Mouse (Mus musculus): ENCODE results near the gene Kcnq1.

Kcnq1 gene

DNA sequence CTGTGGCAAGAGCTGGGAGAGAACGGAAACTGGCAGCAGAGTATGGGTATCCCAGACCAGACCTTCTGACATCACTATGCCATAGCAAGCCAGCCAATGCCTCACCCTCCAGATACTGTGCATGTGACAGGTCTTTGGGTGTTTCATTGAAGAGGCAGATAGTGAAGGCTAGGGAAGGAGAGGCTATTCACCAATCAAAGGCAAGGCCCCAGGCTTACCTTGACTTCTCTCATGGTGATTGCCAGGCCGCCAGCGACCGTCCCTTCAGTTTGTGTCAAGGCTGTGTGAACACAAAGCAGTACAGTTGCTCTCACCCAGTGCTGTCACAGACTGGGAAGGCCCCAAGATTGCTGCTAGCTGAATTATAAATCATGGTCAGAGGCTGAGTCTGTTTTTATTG lies 75.1 kb downstream of the Kcnq1 start:
- DNase-seq (ENCODE audit: low read depth, low spot score) = no peak

DNA sequence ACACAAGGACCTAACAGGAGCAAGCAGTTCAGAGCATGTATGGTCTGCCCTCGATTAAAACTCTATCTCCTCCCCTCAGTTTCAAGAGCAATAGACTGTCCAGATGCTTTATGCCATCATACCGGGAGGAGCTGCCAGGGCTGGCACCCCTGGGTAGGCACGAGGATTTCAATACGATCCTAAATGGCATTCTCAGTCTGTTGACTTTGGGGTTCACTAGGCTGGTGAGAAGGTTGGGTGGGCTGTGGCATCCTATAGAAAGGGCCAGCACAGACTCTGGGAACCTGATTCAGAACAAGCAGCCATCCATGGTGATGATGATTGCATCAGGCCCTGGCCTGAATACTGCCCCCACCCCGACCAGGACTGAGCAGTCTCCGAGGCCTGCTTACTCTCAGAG lies 79.3 kb downstream of the Kcnq1 start:
- DNase-seq (ENCODE audit: low read depth, low spot score) = no peak

DNA sequence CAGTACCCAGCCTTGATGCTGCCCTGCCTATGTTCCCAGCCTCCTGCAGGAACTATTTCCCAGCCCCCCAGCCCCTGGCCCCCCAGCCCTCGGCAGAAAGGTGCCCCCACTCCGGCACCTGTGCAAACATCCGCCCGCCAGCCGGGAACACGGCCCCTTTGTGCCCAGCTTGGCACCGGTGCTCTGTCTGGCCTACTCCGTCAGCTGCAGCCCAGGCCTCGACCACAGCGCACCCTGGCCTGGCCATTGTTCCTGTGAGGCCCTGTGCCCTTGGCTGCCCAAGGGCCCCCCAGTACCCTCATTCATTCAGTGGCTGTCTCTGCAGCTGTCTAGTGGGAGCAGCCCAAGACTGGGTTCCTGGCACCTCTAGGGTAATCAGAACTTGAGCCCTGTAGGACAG lies 80.2 kb downstream of the Kcnq1 start:
- no peak for DNase-seq (ENCODE audit: low read depth, low spot score)

DNA sequence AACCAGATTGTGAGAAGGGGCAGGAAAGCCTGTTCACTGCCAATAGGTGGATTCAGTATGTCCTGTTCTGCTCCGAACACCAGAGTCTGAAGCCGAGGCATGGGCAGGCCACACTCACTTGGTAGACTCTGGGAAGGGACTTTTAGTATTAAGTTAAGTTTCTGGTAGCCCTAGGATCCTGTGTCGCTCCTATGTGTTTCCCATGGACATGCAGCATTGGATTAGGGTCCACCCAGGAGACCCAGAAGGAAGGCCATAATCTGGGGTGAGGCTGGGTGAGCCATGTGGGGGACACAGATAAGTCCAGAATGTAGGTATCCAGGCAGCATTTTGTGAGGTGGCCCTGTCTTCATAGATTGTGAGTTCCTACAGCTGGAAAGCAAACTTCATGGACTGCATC lies 81.0 kb downstream of the Kcnq1 start:
- DNase-seq (ENCODE audit: low read depth, low spot score) = no peak

DNA sequence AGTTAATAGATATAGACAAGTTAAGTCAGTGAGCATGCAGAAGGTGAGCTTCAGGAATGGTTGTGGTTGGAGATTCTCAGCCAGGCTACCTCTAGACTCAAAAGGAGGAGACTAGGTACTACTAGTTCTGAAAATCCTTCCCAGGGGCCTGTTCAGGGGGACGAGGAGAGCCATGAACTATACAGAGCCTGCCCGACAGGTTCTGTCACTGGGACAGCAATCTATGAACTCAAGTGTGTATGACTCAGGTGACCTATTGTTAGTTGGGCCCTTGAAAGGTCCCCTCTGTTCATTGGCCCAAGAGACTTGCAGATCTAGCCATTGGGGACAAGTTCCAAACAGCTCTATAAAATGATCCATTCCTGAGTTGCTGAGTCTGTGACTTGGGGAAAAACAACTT lies 82.4 kb downstream of the Kcnq1 start:
- no peak for DNase-seq (ENCODE audit: low read depth, low spot score)

DNA sequence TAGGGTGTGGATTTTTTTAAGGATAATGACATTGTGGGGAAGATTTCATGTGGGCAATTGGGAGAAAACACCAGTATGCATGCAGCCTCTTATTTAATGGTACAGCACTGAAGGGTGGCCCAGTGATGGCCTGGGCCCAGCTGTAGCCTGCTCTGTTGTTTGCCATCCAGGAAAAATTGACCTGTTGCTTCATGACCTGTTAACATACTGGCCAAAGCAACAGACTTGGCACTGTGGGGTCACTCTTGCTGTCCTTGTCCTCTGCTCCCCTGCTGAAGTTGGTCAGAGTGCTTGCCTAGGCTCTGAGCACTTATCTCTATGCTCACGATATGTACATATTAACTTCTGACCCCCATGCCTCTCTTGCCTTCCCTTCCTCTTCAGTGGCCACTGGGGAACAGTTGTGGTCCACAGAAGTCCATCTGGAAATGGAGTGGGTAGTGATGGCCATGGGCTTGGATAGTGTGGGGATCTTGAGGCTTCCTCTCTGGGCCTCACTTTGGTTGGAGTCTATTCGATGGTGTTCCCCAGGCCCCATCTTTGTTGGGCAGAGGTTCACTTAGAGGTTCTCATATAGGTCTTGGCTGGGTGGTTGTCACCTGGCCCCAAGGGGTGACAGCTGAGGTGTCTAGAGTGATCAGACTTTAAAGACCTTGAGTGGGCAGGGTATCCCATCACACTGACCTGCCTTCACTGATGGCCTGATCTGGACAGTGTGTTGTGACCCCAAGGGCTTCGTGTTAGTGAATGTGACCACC lies 84.0 kb downstream of the Kcnq1 start:
- no peak for DNase-seq (ENCODE audit: low read depth, low spot score)

DNA sequence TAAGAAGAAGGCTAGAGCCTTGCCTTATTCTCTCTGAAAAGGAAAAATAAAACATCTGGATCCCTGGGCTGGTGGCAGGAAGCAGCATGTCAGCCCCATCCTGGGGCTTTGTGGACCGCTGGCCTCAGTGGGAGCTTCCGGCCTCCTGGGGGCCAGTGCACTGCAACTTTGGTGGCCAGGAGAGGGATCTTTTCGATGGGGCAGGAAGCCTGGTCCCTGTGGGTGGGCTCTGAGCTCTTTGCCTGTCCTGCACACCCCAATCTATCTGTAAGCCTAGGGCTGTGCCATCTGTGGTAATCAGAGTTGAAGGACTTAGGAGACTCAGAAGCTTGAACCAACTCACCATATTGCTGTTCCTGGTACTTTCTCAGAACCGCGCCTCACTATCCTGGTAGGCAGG lies 84.7 kb downstream of the Kcnq1 start:
- DNase-seq (ENCODE audit: low read depth, low spot score) = no peak

DNA sequence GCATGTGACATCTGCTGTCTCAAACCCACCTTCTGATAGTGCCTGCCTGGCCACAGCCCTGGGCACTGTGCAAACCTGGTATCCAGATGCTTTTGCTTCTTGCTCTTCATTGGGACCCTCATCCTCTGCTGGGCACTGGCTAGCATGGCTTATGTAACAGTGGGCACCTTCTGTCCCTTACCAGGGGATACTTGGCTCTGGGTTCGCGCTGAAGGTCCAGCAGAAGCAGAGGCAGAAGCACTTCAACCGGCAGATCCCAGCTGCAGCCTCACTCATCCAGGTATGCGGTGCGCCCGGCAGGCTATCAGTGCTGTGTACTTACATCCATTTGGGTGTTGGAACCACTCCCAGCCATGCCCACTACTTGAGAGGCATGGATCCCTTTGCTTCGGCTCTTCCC lies 86.2 kb downstream of the Kcnq1 start:
- no peak for DNase-seq (ENCODE audit: low read depth, low spot score)

DNA sequence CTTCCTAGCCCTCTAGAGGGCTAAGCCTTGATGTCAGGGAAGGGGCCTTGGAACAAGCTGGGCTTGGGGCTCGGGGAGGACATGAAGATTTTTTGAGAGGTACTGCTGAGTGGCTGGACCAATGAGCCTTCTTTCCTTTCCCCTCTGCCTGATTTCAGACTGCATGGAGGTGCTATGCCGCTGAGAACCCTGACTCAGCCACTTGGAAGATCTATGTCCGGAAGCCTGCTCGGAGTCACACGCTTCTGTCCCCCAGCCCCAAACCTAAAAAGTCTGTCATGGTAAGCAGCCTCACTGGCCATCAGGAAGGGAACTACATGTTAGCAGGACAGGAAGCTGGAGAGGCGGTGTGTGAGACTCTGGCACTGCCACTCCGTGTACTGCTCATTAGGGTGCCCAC lies 87.9 kb downstream of the Kcnq1 start:
- DNase-seq (ENCODE audit: low read depth, low spot score) = no peak

DNA sequence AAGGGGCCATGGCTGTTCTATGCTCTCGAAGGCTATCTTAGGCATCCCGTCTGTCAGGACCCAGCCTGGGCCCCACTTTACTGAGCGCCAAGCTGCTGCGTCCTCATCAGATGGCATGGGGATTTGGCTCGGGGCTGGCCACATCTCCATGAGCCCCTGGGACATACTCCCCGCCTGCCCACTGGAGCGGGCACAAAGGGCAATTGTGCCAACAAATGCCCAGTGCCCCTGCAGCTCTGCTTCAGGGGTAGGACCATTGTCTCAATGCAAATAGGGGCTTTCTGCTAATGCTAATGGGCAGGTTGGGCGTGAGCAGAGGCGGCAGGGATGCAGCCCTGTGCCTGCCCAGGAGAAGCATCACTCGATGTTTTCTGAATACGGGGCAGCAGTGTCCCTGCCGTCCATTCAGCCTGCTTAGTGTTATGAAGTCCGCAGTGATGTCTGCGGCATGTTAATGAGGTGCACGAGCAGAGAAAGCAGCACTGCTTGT lies 91.8 kb downstream of the Kcnq1 start:
- no peak for DNase-seq (ENCODE audit: low read depth, low spot score)

DNA sequence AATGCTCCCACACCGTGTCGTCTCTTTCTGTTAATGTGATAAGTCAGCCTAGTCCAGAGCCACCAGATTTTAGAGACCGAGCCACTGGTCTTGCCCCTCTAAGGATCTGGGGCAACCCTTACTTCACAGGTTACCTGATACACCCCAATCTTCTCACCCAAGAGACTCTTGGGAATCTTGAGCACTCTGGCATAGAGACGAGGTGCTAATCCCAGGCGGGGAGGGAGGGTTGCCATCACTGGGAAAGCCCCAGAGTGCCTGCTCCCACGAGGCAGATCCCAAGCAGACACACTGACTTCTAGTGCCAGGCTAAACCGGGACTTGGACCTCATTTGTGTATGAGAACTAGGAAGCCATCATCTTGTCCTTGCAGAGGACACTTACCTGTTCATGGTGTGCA lies 92.3 kb downstream of the Kcnq1 start:
- DNase-seq (ENCODE audit: low read depth, low spot score) = no peak

DNA sequence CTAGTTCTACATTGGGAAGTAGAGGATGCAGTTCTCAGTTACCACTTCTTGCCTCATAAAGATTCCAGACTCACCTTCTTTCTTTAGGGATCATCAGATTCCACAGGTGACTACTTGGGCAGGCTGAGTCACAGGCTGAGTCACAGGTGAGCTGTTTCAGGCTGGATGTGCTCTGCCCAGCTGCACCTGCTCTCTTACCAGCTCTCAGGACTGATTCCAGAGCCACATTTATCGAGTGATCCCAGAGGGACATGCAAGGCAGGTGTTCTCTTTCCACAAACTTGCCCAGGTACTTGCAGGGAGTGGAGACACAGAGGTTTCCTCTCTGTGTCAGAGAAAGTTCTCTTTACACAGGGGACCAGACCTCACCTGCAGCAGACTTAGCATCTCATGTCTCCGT lies 95.1 kb downstream of the Kcnq1 start:
- no peak for DNase-seq (ENCODE audit: low read depth, low spot score)

DNA sequence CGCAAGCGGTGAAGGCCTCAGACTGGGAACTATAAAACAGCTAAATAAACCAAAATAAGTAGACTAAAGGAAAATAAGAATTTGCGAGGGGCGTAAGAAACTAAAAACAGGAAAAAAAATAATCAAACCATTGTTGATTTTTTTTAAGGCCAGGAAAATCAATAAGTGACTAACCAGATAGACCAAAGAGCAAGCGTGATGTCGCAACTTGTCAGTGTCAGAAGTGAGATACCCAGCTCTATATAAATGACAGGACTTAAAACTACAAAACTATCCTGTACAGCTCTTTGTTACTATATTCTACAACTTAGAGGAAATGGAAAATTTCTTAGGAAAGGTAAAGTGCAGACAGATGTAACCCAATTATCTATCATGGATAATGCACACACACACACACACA lies 97.7 kb downstream of the Kcnq1 start:
- DNase-seq (ENCODE audit: low read depth, low spot score) = no peak

DNA sequence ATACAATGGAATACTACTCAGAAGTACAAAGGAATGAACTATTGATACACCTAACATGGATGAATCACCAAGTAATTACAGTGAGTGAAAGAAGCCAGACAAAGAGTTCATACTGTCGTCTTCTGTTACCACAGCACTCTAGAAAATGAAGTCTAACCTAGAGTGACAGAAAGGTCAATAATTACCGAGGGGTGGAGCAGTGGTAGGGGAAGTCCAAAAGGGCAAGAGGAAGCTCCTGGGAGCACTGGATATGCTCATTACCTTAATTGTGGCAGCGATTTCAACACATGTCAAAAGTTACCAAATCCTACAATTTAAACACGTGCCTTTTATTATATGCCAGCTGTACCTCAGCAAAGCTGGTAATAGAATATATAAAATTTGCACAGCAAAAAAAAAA lies 100.9 kb downstream of the Kcnq1 start:
- DNase-seq (ENCODE audit: low read depth, low spot score) = no peak

DNA sequence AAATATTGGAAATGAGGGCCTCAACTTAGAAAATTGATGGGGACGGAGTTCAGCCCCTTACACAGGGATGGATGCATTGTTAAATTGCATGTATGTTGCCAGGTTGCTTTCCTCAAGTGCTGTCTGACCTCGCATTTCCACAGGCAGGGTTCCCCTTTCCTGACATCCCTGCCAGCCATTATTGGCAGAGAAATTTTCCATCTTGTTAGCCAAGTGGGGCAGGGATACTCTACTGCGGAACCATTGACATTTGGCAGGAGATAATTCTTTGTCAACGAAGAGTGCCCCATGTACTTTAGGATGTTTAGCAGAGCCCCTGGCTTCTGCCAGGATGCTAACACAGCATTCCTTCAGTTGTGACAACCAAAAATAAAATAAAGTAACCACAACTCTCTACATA lies 104.6 kb downstream of the Kcnq1 start:
- peak; percentile 8 for DNase-seq (ENCODE audit: low read depth, low spot score)

DNA sequence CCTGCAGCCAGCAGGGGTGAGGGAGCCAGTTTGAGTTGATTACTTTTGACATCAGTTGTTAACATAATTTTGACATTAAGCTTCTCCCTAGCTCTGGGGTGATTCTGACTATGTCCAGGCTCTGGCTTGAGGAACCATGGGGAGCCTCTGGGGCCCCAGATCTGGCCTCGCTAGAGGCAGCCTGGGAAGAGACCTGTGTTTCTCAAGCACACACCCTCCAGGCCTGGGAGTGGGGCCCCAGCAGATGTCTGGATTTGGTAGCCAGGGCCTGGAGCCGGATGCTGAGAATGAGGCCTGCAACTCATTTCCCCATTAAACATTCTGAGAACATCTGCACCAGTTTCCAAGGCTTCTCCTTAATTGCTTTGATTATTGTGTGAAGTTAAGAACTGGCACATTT lies 145.0 kb downstream of the Kcnq1 start:
- DNase-seq (ENCODE audit: low read depth, low spot score) = no peak

DNA sequence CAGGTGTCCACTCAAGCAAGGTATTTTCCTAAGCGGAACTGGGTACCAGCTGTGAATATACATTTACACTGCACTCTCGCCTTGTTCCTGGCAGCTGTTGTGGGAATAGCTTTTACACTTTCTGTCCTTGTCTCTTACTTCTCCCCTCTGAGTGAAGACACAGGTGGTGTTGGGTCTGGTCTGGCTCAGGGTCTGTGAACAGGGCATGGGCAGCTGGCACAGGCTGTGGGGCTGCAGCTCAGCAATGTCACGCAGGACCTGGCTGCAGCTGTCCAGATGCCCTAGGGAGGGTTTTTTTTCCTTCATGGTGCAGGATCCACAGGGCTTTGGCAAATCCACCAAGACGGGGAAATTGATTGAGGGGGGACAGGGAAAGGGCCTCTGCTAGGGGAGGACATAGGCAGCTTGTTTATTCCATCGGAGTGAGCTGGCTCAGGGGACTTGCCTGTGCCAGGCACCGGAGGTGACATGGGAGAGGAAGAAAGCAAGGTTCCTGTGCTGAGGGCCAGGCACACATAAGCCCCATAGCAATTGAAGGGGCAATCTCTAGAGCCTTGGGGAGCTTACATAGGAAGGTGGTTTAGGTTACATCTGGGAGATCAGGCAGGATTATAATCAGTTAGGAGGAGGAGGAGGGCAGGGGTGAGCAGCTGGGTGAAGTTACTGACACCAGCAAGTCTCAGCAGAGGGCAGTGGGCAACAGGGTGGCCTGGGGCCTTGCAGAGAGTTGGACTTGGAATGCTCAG lies 147.1 kb downstream of the Kcnq1 start:
- no peak for DNase-seq (ENCODE audit: low read depth, low spot score)

DNA sequence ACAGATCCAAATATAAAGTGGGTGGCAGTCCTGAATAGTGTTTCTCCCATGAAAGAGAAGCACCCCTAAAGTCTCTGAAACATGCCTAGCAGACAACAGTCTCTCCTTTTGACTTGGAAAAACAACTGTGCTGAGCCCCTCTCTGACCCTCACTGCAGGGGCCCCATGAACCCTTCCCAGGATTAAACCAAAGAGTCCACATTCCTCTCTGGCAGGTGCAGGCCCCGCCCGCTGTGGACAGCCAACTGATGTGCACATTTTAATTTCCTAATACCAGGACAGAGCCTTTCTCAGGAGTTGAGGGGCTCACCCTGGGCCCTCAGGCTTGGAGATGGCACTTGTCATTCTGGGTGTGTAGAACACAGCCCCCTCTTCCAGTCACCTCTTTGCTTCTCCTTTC lies 148.7 kb downstream of the Kcnq1 start:
- no peak for DNase-seq (ENCODE audit: low read depth, low spot score)

DNA sequence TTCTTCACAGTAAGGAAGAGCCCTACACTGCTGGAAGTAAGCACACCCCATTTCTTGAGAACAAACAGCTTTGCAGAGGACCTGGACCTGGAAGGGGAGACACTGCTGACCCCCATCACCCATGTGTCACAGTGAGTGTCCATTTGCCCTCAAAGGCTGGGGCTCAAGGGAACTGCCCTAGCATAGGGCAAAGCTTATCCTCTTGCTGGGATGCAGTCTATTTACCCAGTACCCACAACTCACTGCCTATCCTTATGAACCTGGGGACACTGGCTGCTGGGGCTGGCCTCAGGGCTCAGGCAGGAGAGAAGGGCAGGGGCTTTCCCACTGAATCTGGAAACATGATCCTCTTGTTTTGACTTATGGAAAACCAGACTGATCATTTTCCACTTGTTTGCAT lies 155.1 kb downstream of the Kcnq1 start:
- no peak for DNase-seq (ENCODE audit: low read depth, low spot score)

DNA sequence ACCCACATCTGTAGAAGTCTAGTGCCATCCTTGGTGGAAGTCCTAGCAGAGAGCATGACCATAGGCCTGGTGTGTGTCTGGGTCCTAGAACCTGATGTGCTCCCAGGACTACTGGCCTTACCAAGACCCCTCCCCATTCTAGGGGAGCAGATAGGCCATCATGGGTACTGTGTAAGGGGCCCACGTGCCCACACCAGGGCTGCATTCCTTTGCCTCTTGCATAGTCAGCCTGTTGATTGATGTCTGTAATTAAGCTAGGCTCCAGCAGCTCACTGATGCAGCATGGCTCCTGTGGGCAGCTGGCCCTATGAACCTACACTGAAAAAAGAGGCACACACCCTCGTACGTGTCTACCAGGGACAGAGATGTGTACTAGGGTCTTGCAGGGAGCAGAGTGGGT lies 157.4 kb downstream of the Kcnq1 start:
- DNase-seq (ENCODE audit: low read depth, low spot score) = no peak

DNA sequence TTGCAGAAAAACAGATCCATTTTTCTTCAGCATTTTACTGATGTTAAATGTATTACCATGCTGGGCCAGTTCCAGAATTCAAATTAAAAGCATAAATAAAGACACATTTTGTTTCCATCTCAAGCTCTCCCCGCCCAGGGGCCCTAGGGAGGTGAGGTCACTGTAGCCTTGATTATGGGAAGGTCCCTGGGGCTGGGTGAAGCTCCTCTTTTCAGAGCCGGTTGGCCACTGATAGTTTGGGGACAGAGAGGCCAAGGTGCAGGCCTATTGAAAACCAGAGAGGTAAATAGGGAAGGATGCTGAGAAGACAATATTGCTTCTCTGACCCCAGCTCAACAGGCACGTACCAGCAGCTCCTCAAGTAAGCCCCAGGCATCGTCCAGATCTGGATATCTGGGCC lies 157.8 kb downstream of the Kcnq1 start:
- DNase-seq (ENCODE audit: low read depth, low spot score) = no peak

DNA sequence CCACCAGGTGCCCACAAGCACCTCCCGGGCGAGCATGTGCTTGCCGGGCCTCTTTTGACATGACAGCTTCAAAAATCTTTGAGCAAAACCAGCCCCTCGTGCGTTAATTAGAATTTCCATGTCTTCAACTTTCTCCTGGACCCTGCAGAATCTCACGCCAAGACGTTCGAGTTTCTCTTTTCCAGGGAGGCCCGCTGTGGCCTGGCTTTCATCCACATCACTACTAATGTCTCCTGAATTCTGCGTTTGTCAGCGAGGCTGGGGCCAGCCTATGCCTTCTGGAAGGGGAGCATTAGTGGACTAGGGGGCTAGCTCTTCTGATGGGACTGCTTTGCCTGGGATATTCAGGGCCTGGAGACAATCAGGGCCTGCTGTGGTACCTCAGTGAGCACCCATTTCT lies 159.2 kb downstream of the Kcnq1 start:
- no peak for DNase-seq (ENCODE audit: low read depth, low spot score)

DNA sequence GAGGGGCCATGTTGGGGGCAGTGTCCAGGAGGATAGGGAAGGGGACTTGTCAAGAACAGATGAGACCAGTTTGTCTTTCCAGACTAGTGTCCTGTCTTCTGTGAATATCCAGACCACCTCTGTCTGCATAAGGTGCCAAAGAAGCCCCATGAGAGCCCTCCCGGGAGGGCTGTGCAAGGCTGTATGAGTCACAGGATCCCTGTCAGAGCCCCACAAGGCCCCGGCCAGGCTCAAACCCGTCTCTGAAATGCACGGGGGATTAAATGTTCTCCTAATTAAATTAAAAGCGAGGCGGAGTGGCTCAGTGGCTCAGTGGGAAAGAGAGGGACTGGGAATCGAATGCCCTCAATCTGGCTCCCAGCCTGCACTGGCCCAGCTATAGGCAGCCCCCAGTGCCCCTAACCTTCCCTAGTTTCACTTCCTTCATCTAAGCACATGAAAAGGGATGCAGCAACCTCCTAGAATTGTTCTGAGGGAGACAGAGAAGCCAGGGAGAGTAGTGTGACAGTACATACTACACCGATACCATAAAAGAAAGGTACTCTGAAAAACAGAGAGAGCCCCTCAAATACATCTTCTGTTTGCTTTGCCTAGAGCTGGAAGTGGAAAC lies 159.8 kb downstream of the Kcnq1 start:
- DNase-seq (ENCODE audit: low read depth, low spot score) = no peak
